Mouse (Mus musculus) kidney, embryonic 16.5 days (tissue): ENCODE data around the gene Hyou1. TPM values are rescaled to one million over a fixed set of nuclear protein-coding genes. Genes with fewer than 3 reads are reported as not detected.
A peak's percentile ranks its signal among the peaks of the same experiment; 100 is the strongest.
"Not testable (repeated sequence)": the region's sequence is repeated elsewhere in the genome, so short reads cannot be mapped to it uniquely, and the experiment has no call there.

Experiments
- ATAC-seq: fragments of 200-750 bp; cut with Nextera tagmentation; 2 replicates; pipeline ENCODE4 v1.8.0; 2017; ENCODE audit warnings: moderate TSS enrichment; ENCODE audit not compliant: low FRiP score, low TSS enrichment
- H3K27ac ChIP-seq: fragments of 300-500 bp; sonication (generic); 2 replicates; pipeline ENCODE4 v1.5.1; 2014; ENCODE audit warnings: low read length
- H3K27me3 ChIP-seq: fragments of 300-500 bp; sonication (generic); 2 replicates; pipeline ENCODE4 v1.6.1; 2014; ENCODE audit warnings: low read length, control low read depth, mixed read lengths; ENCODE audit not compliant: insufficient read depth
- H3K36me3 ChIP-seq: fragments of 300-500 bp; sonication (generic); 2 replicates; pipeline ENCODE4 v1.6.1; 2014; ENCODE audit warnings: low read length, control low read depth, mixed read lengths; ENCODE audit not compliant: insufficient read depth
- H3K4me1 ChIP-seq: fragments of 300-500 bp; sonication (generic); 2 replicates; pipeline ENCODE4 v1.6.1; 2014; ENCODE audit warnings: low read length, control low read depth, mixed read lengths; ENCODE audit not compliant: insufficient read depth
- H3K4me2 ChIP-seq: fragments of 300-500 bp; sonication (generic); replicated peaks from 2 replicates; pipeline ENCODE4 v1.6.1; 2014; ENCODE audit warnings: low read depth, low read length
- H3K4me3 ChIP-seq: fragments of 300-500 bp; sonication (generic); 2 replicates; pipeline ENCODE4 v1.5.1; 2014; ENCODE audit warnings: mild to moderate bottlenecking, low read length
- H3K9ac ChIP-seq: fragments of 300-500 bp; sonication (generic); replicated peaks from 2 replicates; pipeline ENCODE4 v1.6.1; 2014; ENCODE audit warnings: low read length
- H3K9me3 ChIP-seq: fragments of 300-500 bp; sonication (generic); 2 replicates; pipeline ENCODE4 v1.6.1; 2016; ENCODE audit warnings: low read length, control low read depth
- WGBS: fragments of 180-500 bp; shearing (Covaris S2); extraction: QIAGEN DNeasy Blood & Tissue Kit; methylation state at CpG from one replicate; pipeline ENCODE4 v1.1.7; 2014; 5-methylcytosine and 5-hydroxymethylcytosine counted together
- polyA plus RNA-seq: library from polyadenylated mRNA; unstranded; fragments of >200 nt; fragmentation: Nextera tagmentation; extraction: Ambion mirVana; gene quantifications from 2 replicates; pipeline ENCODE4 v1.2.1, GENCODE M21; 2015

The Hyou1 gene
- polyA plus RNA-seq, 1 experiment from 2014 or later: 48.0 TPM

DNA sequence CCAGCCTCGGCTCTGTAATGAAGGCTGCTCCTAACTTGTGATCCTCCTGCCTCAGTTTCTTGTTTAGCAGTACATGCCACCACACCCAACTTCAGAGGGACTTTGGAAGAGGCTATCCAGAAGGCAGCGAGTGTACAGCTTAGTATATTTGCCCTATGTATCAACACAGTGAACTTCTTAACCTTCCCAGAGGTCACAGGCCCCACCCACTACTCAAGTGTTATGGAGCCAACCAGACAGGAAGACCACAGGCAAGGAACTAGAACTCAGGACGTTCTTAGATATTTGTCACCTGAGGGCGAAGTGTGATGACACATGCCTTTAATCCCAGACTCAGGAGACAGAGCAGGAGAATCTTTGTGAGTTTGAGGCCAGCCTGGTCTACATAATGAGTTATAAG is 31.7 kb upstream of the Hyou1 start:
- Histone ChIP-seq H3K4me3 (no peak overlapping the region), H3K27me3 (no peaks in the 10 kb centered on the region), H3K36me3 (peaks cover 55% of the 10 kb centered on the region), H3K27ac (no peak overlapping the region), H3K4me1 (peaks cover 8% of the 10 kb centered on the region), H3K4me2 (no peak overlapping the region), H3K9ac (no peak overlapping the region), H3K9me3 (no peaks in the 10 kb centered on the region)
- 86% methylated on average over 4 of the region's 4 CpGs for WGBS
- no peak for ATAC-seq

GRCm38 (mm10) chr9:44348546-44348945 is 30.7 kb upstream of the Hyou1 start:
- Histone ChIP-seq H3K4me3 (no peak overlapping the region), H3K36me3 (peaks cover 65% of the 10 kb centered on the region), H3K9me3 (no peaks in the 10 kb centered on the region), H3K4me2 (no peak overlapping the region), H3K27me3 (no peaks in the 10 kb centered on the region), H3K27ac (no peak overlapping the region), H3K9ac (no peak overlapping the region), H3K4me1 (no peaks in the 10 kb centered on the region)
- no peak for ATAC-seq
- WGBS: 92% methylated on average over 4 of the region's 4 CpGs

DNA sequence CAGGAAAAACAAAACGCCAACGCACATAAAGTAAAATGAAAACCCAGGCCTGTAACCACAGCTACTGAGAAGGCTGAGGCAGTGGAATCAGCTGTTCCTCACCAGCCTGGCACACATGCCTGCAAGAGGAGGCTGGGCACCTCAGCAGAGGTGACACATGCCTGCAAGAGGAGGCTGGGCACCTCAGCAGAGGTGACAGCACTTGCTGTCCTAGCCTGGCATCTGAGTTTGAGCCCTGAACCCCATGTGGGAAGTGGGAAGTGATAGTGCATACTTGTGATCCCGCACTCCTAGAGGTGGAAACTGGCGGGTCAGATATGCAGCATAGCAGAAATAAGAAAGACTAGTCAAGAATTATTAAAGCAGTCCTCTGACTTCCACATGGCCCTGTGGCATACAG is 27.9 kb upstream of the Hyou1 start:
- ATAC-seq: no peak
- Histone ChIP-seq H3K4me3 (no peak overlapping the region), H3K9ac (no peak overlapping the region), H3K27ac (no peak overlapping the region), H3K36me3 (peaks cover 92% of the 10 kb centered on the region), H3K4me1 (no peaks in the 10 kb centered on the region), H3K4me2 (no peak overlapping the region), H3K27me3 (no peaks in the 10 kb centered on the region), H3K9me3 (no peaks in the 10 kb centered on the region)
- WGBS: 93% methylated on average over 4 of the region's 4 CpGs

DNA sequence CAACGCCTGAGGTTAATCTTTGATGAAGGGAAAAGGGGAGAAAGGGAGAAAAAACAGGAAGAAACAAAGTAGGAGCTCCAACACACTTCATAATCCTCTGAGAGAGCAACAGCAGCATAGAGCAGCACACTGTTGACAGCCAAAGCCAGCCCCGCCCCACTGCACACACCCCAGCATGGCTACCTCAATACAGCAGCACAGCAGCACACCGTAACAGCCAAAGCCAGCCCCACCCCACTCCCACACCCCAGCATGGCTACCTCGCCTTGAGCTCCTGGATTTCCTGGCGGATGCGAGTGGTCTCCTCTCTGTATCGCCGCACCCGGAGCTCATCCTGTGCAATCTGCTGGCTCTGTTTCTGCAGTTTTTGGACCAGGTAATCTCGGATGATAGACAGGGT is 27.0 kb upstream of the Hyou1 start:
- Histone ChIP-seq H3K27ac (no peak overlapping the region), H3K36me3 (peaks cover 94% of the 10 kb centered on the region), H3K4me3 (no peak overlapping the region), H3K4me1 (no peaks in the 10 kb centered on the region), H3K9ac (no peak overlapping the region), H3K4me2 (no peak overlapping the region), H3K9me3 (no peaks in the 10 kb centered on the region), H3K27me3 (no peaks in the 10 kb centered on the region)
- WGBS: 93% methylated on average over 10 of the region's 10 CpGs
- ATAC-seq: no peak

DNA sequence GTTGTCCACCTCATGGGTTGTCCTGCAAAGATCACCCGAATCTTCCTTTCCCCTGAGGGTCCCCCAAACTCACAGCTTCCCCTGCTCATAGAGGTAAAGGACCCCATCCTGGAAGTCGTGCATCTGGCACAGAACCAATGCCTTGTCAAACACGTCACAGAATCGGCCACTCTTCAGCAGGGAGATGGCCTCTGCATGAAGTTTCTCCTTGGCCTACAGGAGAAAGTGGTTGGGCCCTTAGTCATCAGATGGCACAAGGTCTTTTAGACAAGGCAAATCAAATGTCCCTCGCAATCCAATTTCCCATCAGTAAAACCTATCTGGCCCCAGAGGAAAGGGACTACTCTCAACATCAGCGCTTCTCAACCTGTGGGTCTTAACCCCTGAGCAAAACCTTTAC is 26.1 kb upstream of the Hyou1 start:
- Histone ChIP-seq H3K4me2 (no peak overlapping the region), H3K27me3 (no peaks in the 10 kb centered on the region), H3K4me3 (no peak overlapping the region), H3K9me3 (no peaks in the 10 kb centered on the region), H3K36me3 (peaks cover 89% of the 10 kb centered on the region), H3K27ac (no peak overlapping the region), H3K9ac (no peak overlapping the region), H3K4me1 (no peaks in the 10 kb centered on the region)
- WGBS: 93% methylated on average over 6 of the region's 6 CpGs
- no peak for ATAC-seq

- Histone ChIP-seq H3K9ac (no peak overlapping the region), H3K27ac (no peak overlapping the region), H3K4me3 (no peak overlapping the region), H3K4me2 (no peak overlapping the region), H3K9me3 (no peaks in the 10 kb centered on the region), H3K4me1 (peaks cover 6% of the 10 kb centered on the region; the same call in 1 of the 2 replicates), H3K36me3 (peaks cover 65% of the 10 kb centered on the region), H3K27me3 (no peaks in the 10 kb centered on the region)
- no peak for ATAC-seq
- WGBS: 69% methylated on average over 4 of the region's 4 CpGs
Observed at GRCm38 (mm10) chr9:44357207-44357606, 22.1 kb upstream of the Hyou1 start.

DNA sequence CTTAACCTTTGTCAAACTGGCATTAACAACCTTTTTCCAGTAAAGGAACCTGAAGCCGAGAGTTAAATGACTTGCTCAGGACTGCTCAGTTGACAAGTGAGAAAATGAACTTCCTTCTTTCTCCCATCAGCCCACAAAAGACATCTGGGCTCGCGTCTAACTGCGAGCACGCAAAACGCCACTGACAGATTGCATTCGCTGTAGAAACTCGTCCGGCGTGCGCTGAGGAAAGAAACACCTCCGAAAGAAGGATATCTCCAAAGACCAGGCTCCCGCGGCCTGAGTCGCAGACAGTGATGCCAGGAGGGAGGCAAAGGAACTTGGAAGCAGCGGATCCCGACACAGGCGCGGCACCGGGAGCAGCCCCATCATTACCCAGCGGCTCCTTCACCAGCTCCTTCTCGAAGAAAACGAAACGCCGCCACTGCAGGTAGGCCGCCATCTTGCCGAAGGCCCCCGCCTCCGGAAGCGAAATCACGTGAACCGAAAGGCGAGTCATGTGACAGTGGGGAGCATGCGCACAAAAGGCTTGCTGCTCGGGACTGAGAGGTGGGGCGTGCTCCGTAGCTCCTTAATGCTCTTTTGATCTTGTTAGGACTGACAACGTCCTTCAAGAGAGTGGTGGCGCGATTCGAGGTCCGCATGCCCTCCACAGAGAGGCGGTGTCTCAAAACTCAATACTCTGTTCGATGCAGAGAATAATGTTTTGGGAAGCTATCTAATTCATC is 17.9 kb upstream of the Hyou1 start, which contains the start of gene Vps11:
Vps11 (minus strand) TSS at position 481 of the 728 bp plus-strand sequence.
- Histone ChIP-seq H3K4me2 (peak within 1 kb of the TSS; percentile 69), H3K27me3 (no peaks in the 10 kb centered on the region), H3K4me1 (peaks cover 6% of the 10 kb centered on the region; the same call in 1 of the 2 replicates), H3K9ac (peak within 1 kb of the TSS; percentile 75), H3K9me3 (no peaks in the 10 kb centered on the region), H3K4me3 (peak within 1 kb of the TSS; percentile 85), H3K27ac (peak within 1 kb of the TSS; percentile 72), H3K36me3 (peaks cover 25% of the 10 kb centered on the region)
- peak; percentile 94 for ATAC-seq
- under 1% methylated on average over 44 of the region's 44 CpGs for WGBS

DNA sequence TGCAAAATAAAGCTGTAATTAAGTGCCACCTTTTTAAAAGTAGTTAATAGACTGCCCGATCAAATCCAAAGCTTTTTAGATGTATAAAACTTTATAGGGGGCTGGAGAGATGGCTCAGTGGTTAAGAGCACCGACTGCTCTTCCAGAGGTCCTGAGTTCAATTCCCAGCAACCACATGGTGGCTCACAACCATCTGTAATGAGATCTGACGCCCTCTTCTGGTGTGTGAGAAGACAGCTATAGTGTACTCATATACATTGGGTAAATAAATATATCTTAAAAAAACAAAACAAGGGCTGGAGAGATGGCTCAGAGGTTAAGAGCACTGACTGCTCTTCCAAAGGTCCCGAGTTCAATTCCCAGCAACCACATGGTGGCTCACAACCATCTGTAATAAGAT is 17.4 kb upstream of the Hyou1 start:
- H3K9me3 ChIP-seq, H3K27me3 ChIP-seq, H3K4me1 ChIP-seq: not testable (repeated sequence)
- peak; percentile 27; the same call in 1 of the 2 replicates for ATAC-seq
- Histone ChIP-seq H3K27ac (peak overlapping the region; percentile 72; the same call in 1 of the 2 replicates), H3K9ac (peak overlapping the region; percentile 75), H3K4me3 (peak overlapping the region; percentile 85), H3K4me2 (peak overlapping the region; percentile 69), H3K36me3 (peaks cover 19% of the 10 kb centered on the region)
- WGBS: 33% methylated on average over 4 of the region's 4 CpGs

DNA sequence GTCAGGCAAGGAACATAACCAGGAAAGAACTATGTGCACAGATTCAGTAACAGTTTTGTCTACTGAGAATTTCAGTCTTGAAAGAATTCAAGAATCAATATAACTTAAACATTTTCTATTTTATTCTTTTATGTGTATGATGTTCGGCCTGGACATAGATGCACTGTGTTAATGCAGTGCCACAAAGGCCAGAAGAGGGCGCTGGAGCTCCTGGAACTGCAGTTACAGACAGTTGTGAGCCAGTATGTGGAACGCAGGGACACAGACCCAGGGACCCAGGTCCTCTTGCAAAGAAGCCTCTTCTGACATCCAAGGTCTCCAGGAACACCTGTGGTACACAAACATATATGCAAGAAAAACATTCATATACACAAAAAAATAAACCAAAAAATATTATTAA is 14.8 kb upstream of the Hyou1 start:
- Histone ChIP-seq H3K9ac (no peak overlapping the region), H3K27ac (no peak overlapping the region), H3K4me1 (peaks cover 6% of the 10 kb centered on the region; the same call in 1 of the 2 replicates), H3K4me2 (no peak overlapping the region), H3K36me3 (peaks cover 3% of the 10 kb centered on the region), H3K4me3 (no peak overlapping the region), H3K27me3 (no peaks in the 10 kb centered on the region), H3K9me3 (no peaks in the 10 kb centered on the region)
- no peak for ATAC-seq
- WGBS: 61% methylated on average over 3 of the region's 3 CpGs

GRCm38 (mm10) chr9:44373386-44373785 is 5.9 kb upstream of the Hyou1 start:
- Histone ChIP-seq H3K36me3 (no peaks in the 10 kb centered on the region), H3K27ac (no peak overlapping the region), H3K4me3 (no peak overlapping the region), H3K4me2 (no peak overlapping the region), H3K9me3 (no peaks in the 10 kb centered on the region), H3K27me3 (no peaks in the 10 kb centered on the region), H3K4me1 (peaks cover 2% of the 10 kb centered on the region), H3K9ac (no peak overlapping the region)
- no peak for ATAC-seq
